Mouse (Mus musculus) thymus, postnatal 14 days (tissue): ENCODE measurements around the gene Anapc16.
"Not testable (repeated sequence)": the region's sequence is repeated elsewhere in the genome, so short reads cannot be mapped to it uniquely, and the experiment has no call there.

Experiments
- DNase-seq: peaks from one replicate; pipeline ENCODE4 v3.0.0; 2021

Anapc16 gene

GRCm38 (mm10) chr10:59999057-59999456 lies 3.9 kb downstream of the Anapc16 start:
- DNase-seq = no peak

- peak; percentile 71 for DNase-seq
Measured at GRCm38 (mm10) chr10:59997591-59997990, 5.3 kb downstream of the Anapc16 start.

GRCm38 (mm10) chr10:59995889-59996288 lies 7.0 kb downstream of the Anapc16 start:
- DNase-seq = no peak

GRCm38 (mm10) chr10:59993813-59994212 lies 9.1 kb downstream of the Anapc16 start:
- DNase-seq = not testable (repeated sequence)

- no peak for DNase-seq
Measured at GRCm38 (mm10) chr10:59992024-59992423, 10.9 kb downstream of the Anapc16 start.

GRCm38 (mm10) chr10:59991262-59991880 lies 11.6 kb downstream of the Anapc16 start:
- DNase-seq = no peak

GRCm38 (mm10) chr10:59990393-59990792 lies 12.5 kb downstream of the Anapc16 start:
- no peak for DNase-seq

- DNase-seq = no peak
Measured at GRCm38 (mm10) chr10:59988036-59988435, 14.9 kb downstream of the Anapc16 start.

GRCm38 (mm10) chr10:59982379-59982873 lies 20.5 kb downstream of the Anapc16 start:
- peak; percentile 56 for DNase-seq

GRCm38 (mm10) chr10:59981792-59982191 lies 21.1 kb downstream of the Anapc16 start:
- DNase-seq = peak; percentile 44

- DNase-seq = peak; percentile 80
Measured at GRCm38 (mm10) chr10:59981336-59981735, 21.6 kb downstream of the Anapc16 start.

- DNase-seq = peak; percentile 64
Measured at GRCm38 (mm10) chr10:59980815-59981244, 22.1 kb downstream of the Anapc16 start.

- DNase-seq = no peak
Measured at GRCm38 (mm10) chr10:59978873-59979743, 23.8 kb downstream of the Anapc16 start.

GRCm38 (mm10) chr10:59978401-59978800 lies 24.5 kb downstream of the Anapc16 start:
- DNase-seq = no peak

- DNase-seq = no peak
Measured at GRCm38 (mm10) chr10:59977715-59978343, 25.1 kb downstream of the Anapc16 start.

GRCm38 (mm10) chr10:59977141-59977540 lies 25.8 kb downstream of the Anapc16 start:
- no peak for DNase-seq

- DNase-seq = peak; percentile 64
Measured at GRCm38 (mm10) chr10:59974786-59975185, 28.1 kb downstream of the Anapc16 start.

GRCm38 (mm10) chr10:59974191-59974664 lies 28.7 kb downstream of the Anapc16 start:
- peak; percentile 89 for DNase-seq

- DNase-seq = peak; percentile 42
Measured at GRCm38 (mm10) chr10:59973400-59973799, 29.5 kb downstream of the Anapc16 start.

GRCm38 (mm10) chr10:59972999-59973398 lies 29.9 kb downstream of the Anapc16 start:
- DNase-seq = peak; percentile 41

GRCm38 (mm10) chr10:59972534-59972933 lies 30.4 kb downstream of the Anapc16 start:
- DNase-seq = peak; percentile 35

GRCm38 (mm10) chr10:59971813-59972212 lies 31.1 kb downstream of the Anapc16 start:
- peak; percentile 48 for DNase-seq

GRCm38 (mm10) chr10:59970450-59971062 lies 32.4 kb downstream of the Anapc16 start:
- peak; percentile 63 for DNase-seq
